Mouse (Mus musculus): ENCODE results near the gene Cap1.
A peak's percentile ranks its signal among the peaks of the same experiment; 100 is the strongest.

Gene Cap1

DNA sequence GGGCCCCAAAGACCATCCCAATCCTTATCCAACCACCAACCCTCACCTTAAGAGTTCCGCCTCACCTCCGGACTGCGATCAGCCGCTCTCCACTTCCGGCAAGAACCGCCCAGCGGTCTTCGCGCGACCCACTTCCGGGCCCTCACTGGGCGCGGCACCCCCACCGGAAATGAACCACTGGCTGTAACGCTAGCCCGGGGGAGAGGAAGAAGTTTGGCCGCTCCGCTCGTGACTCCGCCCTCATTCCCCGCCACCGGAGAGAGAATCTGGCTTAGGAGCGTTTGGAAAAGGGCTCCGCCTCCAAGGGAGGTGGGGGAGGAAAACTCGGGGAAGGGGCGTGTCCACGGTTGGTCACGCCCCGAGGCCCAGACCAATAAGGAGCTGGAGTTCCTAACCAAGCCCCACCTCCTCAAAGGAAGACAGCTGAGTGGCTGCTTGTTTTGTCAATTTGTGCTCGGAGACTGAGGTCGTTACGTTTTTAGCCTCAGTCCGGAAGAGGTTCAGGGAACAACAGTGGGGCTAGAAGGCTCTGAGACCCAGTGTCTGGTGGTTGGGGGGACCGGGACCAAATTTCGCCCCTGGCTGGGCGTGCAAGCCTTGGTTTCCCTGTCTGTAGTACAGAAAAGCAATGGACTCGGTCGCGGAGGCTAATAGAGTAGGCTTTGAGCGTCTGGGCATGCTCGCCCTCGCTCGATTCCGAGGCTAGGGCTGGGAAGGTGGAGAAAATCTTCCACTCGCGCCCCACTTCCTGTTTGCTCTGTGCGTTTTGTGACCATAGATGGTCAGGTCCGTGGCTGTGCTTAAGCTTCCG lies at the start of gene Cap1:
Cap1 (minus strand) TSS at position 289 of the 811 bp plus-strand sequence.
- peak; percentile 99 for DNase-seq (ENCODE audit: low spot score)

DNA sequence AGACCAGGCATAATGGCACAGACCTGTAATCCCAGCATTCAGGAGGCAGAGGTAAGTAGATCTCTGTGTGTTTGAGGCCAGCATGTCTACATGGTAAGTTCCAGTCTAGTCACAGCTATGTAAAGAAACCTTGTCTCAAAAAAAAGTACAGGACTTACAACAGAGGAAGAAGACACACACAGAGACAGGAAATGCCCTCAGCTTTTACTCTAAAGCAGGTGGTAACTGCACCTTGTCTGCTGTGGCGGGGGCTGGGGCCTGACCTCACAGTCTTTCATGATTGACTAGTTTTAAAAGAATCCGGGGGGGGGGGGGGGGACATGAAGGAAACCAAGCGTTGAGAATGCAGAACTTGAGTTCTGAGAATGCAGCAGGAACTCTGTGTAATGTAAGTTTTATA lies 48.0 kb upstream of the Cap1 start:
- DNase-seq (ENCODE audit: low spot score) = no peak

DNA sequence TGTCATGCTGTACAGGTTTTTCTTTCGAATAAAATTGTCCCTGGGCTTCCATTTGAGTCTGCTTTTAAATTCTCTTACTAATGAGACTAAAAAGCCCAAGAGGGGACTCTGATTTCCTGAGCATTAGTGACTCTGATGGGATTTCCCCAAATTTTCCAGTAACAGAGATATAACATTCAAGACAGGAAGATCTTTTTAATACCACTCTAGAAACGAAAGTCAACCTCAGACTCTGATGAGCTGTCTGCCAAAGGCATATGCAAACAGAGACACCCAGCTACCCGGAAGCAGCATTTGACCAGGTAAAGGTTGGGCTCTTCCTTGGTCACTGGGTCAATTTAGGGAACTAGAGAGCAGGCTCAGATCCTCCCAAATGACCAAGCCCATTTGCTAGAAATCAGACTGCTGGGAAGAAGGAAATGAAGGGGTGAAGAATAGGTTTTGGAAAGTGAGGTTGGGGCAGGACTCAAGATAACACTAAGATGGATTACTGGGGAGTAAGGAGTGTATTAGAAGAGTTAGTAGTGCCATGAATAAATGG lies 47.3 kb upstream of the Cap1 start:
- no peak for DNase-seq (ENCODE audit: low spot score)

DNA sequence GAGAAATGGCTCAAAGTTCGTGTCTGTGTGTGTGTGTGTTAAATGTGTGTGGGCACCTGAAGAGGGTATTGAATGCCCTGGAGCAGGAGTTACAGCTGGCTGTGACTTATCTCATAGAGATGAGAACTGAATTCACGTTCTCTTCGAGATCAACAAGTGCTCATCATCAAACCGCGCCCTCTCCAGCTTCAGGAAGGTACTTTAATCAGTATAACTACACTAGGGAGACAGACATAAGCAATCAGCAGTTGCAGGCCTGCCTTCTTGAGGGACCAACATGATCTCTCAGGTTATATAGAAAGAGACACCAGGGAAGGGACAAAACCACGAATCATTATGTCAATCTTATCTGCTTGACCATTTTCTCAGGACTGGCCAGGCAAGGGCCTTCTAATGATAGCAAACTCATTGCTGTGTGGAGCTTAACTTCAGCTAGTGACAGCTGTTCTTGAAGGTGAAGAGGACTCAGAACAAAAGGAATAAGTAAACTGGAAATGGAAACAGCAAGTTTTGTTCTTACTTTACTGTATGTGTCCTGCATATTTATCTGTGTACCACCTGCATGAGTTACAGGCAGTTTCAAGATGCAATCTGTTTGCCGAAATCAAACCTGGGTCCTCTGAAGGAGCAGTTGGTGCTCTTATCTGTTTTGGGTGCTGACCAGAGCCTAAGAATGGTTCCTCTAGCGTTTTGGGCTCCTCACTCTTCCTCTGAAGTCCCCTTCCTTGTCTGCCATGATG lies 46.6 kb upstream of the Cap1 start:
- no peak for DNase-seq (ENCODE audit: low spot score)

DNA sequence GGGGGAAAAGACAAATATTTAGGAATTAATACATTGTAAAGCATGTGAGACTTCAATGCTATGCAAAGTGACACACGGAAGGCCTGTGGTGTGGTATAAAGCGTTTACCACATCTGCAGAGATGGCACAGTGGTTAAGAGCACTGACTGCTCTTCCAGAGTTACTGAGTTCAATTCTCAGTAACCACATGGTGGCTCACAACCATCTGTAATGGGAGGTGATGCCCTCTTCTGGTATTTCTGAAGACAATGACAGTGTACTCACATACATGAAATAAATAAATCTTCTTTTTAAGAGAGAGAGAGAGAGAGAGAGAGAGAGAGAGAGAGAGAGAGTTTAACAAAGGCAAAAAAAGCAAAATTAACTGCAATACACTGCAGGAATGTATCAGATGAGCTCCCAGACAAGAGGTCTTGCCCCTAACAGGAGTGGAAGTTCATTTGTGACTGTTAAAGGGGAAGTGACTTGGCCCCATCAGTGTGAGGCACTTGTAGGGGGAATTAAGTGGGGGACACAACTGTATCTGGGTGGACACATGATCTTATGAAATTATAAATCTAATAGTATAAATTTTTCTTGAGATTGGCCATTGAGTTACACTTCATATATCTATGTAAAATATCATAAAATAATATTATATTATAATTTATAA lies 45.2 kb upstream of the Cap1 start:
- no peak for DNase-seq (ENCODE audit: low spot score)

DNA sequence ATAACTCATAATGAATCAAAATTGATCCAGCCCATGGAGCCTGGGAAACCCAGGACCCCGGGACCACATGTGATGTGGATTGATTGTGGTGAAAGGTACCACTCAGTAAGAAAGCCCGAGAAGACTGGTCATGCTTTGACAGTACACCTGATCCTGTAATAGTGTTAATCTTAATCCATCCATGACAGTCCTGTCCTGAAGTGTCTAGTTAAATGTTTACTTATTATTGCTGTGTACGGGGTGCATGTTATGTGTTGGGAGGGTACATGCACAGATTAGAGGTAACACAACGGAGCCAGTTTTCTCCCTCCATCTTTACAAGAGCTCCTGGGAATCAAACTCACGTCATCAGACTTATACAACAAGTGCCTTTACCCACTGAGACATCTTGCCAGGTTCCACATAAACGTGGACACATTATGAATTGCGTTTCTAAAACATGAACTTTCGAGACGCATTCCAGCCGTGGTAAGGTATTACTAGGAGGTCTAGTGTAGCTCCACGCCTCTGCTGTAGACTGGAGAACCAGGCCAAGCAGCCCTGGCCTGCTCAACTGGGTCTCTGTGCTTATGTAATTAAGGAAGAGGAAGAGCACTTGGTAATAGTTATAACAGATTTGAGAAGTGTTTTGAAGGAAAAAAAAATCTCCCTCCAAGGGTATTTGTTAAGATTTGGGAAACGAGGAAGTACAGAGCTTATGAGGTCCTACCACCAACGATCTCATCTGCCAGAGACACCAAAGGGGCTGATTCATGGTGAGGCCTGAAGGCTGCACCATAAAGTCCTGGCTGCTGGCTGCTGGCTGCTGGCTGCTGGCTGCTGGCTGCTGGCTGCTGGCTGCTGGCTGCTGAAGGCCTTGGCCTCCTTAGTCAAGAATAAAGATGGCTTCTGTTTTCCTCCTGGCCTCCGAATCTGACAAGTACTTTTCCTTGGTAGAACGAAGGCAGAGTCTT lies 37.8 kb upstream of the Cap1 start:
- no peak for DNase-seq (ENCODE audit: low spot score)

DNA sequence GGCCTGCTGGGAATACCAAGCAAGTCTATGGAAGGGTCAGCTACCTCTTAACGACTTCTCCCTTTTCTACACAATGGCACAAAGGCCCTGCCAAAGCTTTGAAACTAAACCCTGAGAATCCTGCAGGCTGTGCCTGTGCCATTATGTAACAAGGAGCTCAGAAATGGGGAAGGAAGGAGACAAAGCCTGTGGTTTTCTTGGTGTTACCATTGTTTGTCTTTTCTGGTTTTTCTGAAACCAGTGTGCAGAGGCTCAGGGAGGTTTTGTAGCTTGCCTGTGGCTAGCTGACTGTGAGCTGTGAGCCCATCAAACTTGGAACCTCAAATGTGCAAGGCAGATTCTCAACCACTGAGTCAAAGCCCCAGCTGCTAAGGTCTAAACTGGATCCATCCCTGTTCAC lies 37.0 kb upstream of the Cap1 start:
- DNase-seq (ENCODE audit: low spot score) = peak; percentile 5

DNA sequence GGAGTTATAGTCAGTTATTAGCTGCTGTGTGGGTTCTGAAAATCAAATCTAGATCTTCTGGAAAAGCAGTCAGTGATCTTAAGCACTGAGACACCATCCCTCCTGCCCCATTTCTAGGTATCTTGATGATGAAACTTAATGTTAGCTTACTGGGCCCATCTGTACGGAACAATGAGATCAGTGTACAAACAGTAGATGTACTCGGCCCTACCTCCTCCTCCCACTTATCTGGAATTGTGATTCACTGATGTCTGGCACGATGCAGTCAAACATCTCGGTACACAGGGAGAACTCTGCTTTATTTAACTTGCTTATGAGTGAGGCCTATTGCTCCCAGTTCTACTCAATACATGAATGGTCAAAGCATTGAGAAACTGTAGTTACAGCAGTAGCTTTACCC lies 30.1 kb upstream of the Cap1 start:
- DNase-seq (ENCODE audit: low spot score) = no peak

DNA sequence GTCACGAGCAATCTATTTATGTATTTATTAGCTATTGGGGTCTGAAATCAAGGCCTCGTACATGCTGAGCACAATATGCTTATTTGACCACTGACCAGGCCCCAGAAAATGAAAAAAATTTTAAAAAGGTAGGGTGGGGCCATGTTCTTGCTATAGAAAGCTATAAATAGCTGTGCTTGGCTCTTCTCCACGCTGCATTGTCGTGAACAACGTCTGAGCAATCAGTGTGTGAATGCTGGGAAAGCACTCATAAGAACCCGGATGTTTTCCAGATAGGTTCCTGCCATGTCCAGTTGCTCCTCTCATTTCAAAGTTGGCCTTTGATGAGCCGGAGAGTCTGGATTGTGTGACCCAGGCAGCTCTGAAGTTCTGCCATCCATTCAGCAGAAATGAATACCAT lies 28.3 kb upstream of the Cap1 start:
- DNase-seq (ENCODE audit: low spot score) = no peak

DNA sequence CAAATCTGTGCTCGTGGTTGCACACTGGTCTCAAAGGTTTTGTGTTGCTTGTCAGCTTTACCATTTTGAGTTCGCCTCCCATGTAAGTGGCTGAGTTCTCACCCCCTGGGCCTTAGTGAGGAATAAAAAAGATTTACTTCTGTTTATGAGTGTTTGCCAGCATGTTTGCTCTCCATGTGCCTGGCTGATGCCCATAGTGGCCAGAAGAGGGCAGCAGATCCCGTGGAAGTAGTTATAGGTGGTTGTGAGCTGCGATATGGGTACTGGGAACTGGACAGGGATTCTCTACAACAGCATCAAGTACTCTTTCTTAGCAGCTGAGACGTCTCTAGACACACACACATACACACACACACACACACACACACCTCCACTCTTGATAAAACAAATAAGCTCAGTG lies 26.8 kb upstream of the Cap1 start:
- no peak for DNase-seq (ENCODE audit: low spot score)

DNA sequence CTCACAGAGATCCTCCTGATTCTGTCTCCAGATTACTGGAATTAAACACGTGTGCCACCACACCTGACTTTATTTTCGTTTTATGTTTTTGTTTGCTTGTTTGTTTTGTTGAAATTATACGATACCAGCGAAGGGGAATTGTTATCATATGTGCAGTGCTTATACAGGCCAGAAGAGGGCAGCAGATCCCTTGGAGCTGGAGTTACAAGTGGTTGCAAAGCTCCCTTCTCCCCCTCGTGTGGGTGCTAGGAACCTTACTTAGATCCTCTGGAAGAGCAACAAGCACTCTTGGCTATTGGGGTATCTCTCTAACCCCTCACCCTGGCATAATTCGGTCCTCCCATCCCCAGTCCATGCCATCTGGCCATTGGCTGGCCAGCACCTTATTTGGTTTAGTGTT lies 24.7 kb upstream of the Cap1 start:
- no peak for DNase-seq (ENCODE audit: low spot score)

DNA sequence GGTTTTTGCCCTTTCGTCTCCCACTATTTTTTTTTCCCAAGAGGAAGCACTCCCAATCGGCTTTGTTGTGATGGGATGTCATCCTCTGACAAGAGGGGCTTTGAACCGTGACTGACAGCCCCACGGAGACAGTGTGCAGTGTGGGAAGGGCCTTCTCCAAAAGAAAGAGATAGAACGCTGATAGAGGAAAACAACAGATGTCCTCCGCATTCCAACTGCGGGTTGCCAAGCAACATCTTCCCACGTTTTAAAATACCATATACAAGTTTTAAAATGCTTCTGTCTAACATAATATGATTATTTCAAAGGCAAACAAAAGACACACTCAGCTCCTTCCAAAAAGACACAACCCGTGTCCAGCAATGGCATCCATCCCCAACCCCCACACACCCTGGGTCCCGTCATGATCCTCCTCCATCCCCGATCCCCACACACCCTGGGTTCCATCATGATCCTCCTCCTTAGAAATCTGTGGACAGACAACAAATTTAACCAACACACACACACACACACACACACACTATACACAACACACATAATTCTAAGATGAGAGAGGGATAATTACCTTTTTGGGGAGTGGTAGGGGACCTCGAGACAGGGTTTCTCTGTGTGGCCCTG lies 23.8 kb upstream of the Cap1 start:
- peak; percentile 42 for DNase-seq (ENCODE audit: low spot score)

DNA sequence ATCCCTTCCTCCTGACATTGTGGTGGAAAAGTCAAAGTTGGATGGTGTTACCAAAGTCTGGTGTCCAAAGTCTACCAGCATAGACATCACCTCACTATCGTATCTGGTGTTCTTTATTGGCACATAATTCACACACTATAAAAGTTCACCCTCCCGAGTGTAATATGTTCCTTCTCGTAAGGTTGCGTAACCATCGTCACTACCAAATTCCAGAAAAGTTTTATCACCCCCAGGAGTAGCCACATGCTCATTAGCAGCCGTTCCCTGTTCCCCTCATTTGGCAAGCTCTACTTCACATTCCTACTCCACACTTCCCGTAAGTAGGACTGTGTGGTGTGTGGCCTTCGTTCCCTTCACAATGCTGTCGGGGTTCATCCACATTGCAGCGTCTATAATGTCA lies 19.5 kb upstream of the Cap1 start:
- DNase-seq (ENCODE audit: low spot score) = no peak

DNA sequence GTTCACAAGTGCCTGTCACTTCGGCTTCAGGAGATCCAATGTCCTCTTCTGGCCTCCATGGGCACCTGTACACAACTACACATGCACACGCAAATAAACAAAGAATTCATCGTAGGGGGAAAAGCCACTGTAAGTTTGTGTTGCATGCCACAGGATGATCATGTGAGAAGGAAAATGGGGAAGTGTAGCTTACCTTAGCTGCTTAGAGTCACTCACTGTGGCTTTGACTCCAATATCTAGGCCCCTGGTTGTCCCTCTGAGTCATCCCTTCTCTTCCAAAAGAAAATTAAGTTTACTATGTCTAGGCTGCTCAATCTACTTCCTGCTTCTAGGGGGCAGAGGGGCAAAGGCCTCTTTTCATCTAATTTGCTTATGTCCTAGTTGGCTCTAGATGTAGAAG lies 17.9 kb upstream of the Cap1 start:
- DNase-seq (ENCODE audit: low spot score) = no peak

DNA sequence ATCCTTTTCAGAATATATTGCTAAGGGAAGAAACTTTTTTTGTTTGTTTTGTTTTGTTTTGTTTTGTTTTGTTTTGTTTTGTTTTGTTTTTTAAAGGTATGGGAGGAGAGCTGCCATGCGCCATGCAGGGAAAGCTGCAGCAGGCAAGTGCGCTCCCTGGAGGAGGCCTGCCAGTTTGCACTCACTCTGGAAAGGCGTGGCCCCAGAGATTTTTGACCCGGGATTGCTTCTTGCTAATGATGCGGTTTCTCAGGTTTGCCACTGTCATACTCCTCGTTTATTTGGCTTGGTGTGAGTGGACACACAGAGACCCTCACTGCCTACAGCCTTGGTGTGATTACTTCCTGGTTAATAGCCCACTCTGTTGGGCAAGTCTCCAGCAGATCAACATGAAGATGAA lies 16.3 kb upstream of the Cap1 start:
- no peak for DNase-seq (ENCODE audit: low spot score)

DNA sequence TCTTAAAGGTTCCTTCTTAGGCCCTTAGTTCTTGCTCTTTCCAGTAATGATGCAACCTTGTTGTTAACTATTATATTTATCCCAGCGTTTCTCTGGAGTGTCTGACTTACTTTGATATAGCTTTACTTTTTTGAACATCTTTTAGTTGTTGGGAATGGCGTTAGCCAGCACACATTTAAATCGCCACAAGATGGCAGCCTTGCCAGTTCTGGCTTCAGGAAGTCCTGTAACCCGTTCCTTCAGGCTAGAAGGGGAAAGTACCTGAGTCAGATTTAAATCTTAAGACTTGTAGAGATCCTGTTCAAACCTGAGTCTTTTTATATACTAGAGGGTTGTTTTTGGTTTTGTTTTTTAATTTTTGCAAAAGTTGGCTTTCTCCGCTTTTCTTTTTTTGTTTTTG lies 12.5 kb upstream of the Cap1 start:
- DNase-seq (ENCODE audit: low spot score) = peak; percentile 86

DNA sequence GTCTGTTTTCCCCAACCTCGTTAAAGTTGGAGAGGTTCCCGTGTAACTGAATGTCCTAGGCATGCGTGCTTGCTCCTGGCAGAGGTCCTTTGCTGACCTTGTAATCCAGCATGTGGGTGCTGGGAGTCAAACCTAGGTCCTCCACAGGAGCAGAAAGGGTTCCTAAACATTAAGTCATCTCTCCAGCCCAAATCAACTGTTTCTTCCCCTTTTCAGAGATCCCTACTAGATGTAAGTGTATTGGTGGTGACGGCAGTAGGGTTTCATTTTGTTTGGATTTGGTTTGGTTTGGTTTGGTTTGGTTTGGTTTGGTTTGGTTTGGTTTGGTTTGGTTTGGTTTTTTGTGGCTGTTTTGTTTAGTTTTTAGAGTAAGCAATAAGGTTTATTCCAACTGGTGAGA lies 11.9 kb upstream of the Cap1 start:
- no peak for DNase-seq (ENCODE audit: low spot score)

DNA sequence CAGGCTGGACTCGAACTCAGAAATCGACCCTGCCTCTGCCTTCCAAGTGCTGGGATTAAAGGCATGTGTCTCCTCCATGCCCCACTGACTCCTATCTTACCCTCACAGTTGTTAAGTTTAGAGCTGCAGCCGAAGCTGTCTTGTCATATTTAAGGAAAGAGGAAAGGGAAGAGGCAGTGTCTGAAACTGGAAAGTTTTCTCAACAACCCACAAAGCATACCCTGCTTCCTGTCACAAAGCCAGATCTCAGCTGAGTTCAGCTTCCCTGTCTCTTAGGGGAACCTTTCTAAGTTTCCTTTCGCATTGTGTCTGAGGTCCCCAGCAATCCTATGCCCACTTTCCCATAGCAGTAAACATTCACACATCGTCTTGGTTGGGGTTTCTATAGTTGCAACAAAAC lies 6.3 kb upstream of the Cap1 start:
- no peak for DNase-seq (ENCODE audit: low spot score)

DNA sequence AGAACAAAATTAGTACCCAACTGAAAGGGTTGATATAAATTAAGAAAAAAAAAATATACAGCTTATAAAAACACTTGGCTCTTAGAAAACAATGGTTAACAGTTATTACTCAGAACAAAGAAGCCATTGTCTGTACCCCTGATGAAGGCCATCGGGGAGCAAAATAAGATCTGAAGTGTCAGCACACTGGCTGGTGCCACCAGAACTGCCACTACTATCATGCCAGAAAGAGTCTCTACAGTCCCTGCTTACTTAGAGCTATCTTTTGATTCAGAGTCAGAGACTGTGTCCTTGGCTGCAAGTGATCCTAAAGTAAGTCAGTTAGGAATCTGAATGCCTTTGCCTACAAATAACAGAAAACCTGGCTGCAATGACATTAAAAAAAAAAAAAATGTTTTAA lies 5.7 kb upstream of the Cap1 start:
- DNase-seq (ENCODE audit: low spot score) = no peak

DNA sequence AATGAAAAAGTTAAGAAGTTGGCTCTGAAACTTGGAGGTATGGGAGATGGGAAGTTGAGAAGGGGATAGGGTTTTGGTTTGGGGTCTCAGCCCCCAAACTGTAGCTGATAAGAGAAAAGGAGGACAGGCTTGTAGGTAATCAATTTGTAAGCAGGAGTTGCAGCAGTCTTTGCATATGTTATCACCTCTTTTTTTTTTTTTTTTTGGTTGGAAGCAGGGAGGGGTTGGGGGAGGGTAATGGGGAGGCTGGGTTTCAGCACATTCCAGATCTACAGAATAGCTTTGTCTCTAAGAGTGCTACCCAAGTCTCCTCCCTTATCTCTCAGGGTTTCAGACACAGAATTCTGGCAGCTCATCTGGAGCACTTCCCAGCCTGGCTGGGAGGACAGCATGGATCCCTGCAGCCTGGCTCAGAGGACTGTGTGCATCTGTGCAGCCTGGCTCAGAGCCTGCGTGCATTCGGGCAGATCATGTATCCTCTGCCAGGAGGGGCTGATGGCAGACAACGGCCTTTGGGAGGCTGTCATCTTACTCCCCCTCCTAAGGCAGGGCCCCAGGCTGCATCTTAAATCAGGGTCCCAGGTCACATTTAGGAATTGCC lies 5.1 kb upstream of the Cap1 start:
- no peak for DNase-seq (ENCODE audit: low spot score)

DNA sequence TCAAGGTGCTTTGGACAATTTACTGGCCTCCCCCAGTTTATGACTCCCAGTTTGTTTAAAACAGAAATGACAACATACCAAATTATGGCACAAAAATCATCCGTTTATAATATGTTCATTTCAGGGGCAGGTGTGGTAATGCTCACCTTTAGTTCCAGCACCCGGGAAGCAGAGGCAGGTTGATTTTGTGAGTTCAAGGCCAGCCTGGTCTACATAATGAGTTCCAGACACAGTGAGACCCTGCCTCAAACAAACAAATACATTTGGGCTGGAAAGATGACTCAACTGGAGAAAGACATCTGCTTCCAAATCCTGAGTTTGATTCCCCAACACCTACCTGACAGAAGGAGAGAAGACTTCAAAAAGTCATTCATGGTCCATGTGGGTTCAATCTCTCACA lies 1.5 kb upstream of the Cap1 start:
- DNase-seq (ENCODE audit: low spot score) = no peak

Data from embryo, embryonic 10.5 days (tissue).